Mouse (Mus musculus) T-helper 17 cell (primary cell): ENCODE measurements at regions not wholly inside any gene's neighbourhood (a gene's known extent, or its start where the extent isn't known, plus 50 kb on each side); places are given as distances from the start of the nearest gene placed in this dataset.
"Not testable (repeated sequence)": the region's sequence is repeated elsewhere in the genome, so short reads cannot be mapped to it uniquely, and the experiment has no call there.

Source experiments
- in situ Hi-C, 2 experiments: fragments of 300-600 bp; cut with MboI, MseI; formaldehyde crosslinking; loops; 1 replicate in 1 of 2; 2 replicates in 1 of 2; pipeline ENCODE4 v1.15.1; 2025; ENCODE audit warnings: high pct_unique_total_duplicates in 2 of 2

- in situ Hi-C loops = no loop called here
Measured at GRCm38 (mm10) chr3:60798862-60799261, 203.7 kb upstream of the P2ry1 start.

DNA sequence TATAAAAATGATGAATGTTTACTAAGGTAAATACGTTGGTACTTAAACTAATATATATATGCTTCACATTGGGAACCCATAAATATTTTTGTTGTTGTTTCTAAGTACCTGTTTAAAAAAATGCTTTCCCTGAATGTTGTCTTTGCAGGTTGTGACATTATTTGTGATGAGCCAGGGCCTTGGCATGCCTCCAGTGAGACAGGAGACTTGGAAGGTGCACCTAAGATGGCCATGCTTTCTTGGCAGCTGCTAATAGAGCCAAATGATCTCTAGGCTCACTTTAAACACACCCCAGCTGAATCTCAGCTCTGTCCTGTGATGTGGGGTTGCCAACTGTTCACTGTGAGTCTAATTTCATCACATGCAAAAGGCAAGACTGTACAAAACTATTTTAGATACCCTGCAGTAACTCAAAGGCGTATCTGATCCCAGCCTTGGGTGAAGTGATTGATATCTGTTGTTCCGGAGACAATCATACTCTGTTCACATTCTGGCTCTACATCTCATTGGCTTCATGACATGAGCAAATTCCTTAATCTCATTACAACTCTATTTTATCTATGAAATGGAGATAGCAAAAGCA is 197.8 kb upstream of the P2ry1 start:
- in situ Hi-C loops = no loop called here

DNA sequence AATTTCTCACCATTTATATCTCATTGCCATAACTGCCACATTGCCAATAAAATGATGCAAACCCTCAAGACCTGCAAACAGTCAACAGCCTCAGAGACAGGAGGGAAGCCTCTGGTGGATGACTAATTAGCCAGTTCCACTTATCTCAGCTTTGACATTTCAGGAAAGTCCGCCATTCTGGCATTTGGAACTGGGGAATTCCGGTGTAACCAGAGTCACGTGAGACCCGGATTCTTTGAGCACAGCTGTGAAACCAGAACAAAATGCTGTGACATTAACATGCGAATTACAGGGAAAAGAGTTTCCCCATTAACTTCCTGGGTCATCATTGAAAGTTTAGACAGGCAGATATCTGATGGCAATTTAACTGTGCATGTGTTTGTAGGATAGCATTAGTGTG is 190.7 kb upstream of the P2ry1 start:
- in situ Hi-C loops = no loop called here

- in situ Hi-C loops = no loop called here
Measured at GRCm38 (mm10) chr3:60813485-60813884, 189.1 kb upstream of the P2ry1 start.

DNA sequence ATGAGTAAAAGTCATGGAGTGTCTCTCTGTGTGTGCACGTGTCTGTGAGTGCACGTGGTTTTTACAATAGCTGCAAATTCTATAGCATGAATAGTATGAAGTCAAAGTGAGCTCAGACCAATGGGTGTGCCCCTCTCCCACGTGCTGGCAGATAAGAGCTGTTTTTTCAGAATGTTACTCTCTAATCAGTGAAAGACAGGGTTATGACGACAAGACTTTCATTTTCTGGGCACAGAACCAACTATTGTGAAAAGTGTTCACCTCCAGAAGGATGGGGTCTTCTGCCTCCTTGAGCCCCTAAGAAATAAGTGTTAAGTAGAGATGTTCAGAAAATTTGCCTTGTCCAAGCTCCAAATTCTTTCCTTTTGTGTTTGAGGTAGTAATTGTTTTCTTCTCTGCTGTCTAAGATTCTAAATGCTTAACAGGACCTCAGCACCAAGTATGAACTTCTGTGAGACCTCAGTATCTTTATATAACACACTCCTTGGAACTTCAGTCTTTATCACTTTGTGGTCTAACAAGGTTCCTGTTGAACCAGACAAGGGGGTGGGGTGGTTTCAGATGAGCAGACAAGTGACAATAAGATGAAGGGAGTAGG is 182.8 kb upstream of the P2ry1 start:
- in situ Hi-C loops = no loop called here

DNA sequence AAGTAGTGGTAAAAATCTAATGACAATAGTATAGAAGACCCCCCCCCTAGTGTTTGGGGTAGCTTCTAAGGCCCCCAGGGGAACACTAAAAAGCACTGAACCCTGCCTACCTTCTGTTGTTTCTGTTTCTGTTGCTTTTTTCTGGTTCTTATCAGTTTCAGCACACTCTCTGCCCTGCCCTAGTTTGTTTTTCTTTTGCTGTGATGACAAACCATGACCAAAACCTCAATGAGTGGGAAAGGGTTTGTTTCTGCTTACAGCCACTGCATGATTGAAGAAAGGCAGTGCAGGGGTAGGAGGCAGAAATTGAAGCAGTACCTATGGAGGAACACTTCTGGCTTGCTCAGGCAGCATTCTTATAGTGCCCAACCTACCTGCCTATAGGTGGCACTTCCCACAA is 181.1 kb upstream of the P2ry1 start:
- in situ Hi-C loops = no loop called here

DNA sequence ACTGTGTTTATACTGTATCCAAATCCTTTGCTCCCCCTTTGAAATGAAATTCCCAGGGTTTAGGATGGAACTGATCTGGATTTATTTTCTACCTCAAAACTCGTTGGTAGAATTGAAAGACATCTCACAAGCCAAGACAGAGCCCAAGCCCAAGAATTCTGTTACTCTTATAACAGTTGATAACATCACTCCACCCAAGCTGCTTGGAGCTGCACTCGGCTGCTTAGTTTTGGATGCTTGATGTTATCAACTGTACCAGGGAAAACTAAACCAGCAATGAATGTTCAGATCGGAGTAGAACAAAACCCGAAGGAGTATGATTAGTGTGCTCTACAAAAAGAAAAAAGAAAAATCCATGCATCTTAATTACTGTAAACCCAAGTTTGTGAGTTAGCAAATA is 175.8 kb upstream of the P2ry1 start:
- in situ Hi-C loops = no loop called here

GRCm38 (mm10) chr3:60832385-60832784 is 170.2 kb upstream of the P2ry1 start:
- in situ Hi-C loops = no loop called here

- in situ Hi-C loops = no loop called here
Measured at GRCm38 (mm10) chr3:60841895-60842294, 160.7 kb upstream of the P2ry1 start.

- in situ Hi-C loops = loop anchor here in 1 of 2 experiments (5.0 kb wide), 1 partner anchor 1313 kb away; no protein-coding TSS in a partner anchor
Measured at GRCm38 (mm10) chr3:60845293-60845692, 157.3 kb upstream of the P2ry1 start.

- in situ Hi-C loops = loop anchor here in 1 of 2 experiments (5.0 kb wide), 1 partner anchor 1316 kb away; no protein-coding TSS in a partner anchor
Measured at GRCm38 (mm10) chr3:60848437-60848836, 154.2 kb upstream of the P2ry1 start.

GRCm38 (mm10) chr3:60853773-60854172 is 148.8 kb upstream of the P2ry1 start:
- in situ Hi-C loops = no loop called here

DNA sequence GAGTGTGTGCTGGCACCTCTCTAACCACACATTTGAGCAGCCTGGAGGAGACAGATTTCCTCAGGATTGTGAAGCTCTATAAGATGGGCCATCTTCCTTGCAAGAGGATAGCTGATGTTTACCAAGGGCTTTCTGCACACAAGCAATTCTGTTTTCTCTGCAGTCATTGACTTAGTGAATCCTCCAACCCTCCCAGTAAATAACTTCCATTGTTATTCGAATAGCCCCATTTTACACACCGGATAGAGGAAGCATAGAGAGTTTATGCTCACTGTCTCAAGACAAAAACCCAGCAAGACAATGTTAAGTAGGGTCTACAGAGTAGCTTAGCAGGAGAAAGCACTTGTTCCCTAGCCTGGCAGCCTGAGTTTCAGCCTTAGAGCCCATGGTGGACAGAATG is 146.9 kb upstream of the P2ry1 start:
- in situ Hi-C loops = no loop called here

DNA sequence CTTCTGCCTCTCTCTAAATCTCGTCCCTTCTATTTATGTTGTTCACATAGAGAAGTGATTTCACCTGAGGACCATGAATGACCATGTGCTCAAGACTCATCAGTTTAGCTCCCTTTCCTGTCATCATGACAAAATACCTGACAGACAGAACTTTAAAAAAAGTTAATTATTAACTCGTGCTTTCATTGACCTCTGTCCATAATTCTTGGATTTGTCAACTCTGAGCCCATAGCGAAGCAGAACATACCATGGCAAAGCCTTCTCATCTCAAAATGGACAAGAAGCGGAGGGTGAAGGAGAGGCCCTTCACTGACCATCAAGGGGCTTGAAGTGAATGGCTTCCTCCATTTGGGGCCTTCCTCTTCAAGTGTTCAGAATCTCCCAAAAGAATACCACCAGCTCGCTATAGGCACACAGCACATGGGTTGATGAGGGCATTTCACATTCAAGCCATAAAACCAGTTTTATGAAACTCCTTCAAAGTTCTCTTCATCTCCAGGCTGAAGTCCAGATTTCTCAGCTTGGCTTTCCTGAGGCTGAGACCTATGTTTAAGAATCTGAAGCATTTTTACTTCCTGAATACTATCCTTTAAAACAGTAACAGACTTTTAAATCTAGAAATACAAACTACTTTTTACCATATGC is 144.0 kb upstream of the P2ry1 start:
- in situ Hi-C loops = no loop called here

GRCm38 (mm10) chr3:60859119-60859515 is 143.5 kb upstream of the P2ry1 start:
- in situ Hi-C loops = no loop called here

GRCm38 (mm10) chr3:60876858-60877257 is 125.7 kb upstream of the P2ry1 start:
- in situ Hi-C loops = not testable (repeated sequence)

DNA sequence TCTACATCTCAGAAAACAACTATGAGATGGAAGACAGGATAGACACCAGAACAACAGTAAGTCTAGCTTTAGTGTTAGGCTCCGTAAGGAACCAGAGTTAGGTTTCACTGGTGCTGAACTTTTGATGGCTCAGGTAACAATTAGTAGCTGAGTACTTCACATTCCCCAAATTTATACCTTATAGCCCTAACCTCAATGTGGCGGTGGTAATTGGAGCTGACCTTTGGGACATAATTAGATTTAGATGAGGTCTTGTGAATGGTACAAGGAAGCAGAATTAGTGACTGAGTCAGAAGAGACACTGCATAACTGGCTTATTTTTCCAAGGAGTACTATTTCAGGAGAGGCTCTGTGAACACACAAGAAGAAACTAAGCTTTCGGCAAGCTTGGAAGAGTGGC is 123.7 kb upstream of the P2ry1 start:
- in situ Hi-C loops = no loop called here

GRCm38 (mm10) chr3:60884027-60884426 is 118.6 kb upstream of the P2ry1 start:
- in situ Hi-C loops = no loop called here

GRCm38 (mm10) chr3:60889191-60889861 is 113.3 kb upstream of the P2ry1 start:
- in situ Hi-C loops = no loop called here

GRCm38 (mm10) chr3:60897628-60898269 is 104.8 kb upstream of the P2ry1 start:
- in situ Hi-C loops = no loop called here

DNA sequence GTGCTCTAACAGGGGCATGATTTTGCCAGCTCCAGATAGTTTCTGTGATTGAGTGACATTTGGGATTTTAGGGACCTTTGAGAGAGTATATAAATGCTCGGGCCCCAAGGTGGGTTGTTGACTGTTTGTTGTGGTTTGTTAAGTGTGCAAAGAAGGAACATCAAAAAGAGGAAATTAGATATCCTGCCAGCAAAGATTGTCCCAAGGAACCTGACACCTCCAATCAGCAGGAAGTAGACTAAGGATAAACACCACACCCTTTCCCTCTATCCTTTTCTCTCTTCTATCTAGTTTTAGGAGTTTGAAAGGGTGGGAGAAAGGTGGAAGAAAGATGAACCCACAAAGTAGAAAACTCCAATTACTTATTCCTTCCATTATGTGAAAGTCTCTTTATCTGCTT is 103.9 kb upstream of the P2ry1 start:
- in situ Hi-C loops = no loop called here

DNA sequence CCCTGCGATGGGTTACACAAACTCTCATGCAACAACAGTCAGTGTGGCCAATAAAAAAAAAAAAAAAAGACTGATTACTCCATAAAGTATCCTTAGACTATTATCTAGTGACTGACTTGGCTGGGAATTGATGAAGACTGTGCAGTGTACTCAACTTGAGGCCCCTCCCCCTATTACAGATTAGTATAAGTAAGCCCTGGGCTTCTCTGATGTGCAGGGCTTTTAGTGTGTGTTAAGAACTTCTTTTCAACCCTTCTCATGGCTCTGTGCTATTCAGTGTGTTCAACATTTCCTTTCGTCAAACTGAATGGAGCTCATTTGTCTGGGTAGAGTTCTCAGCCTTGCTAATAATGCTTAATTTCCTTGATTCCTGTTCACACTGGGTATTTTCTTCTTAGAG is 101.0 kb upstream of the P2ry1 start:
- in situ Hi-C loops = no loop called here
